Mouse (Mus musculus) neural tube, embryonic 11.5 days (tissue): ENCODE data around the gene Tnxb. TPM values are rescaled to one million over a fixed set of nuclear protein-coding genes. Genes with fewer than 3 reads are reported as not detected.

Experiments
- ATAC-seq: fragments of 200-750 bp; cut with Nextera tagmentation; 2 replicates; pipeline ENCODE4 v1.8.0; 2017; ENCODE audit warnings: moderate number of reproducible peaks, mild to moderate bottlenecking, moderate TSS enrichment, moderate library complexity; ENCODE audit not compliant: insufficient read depth, low FRiP score, low TSS enrichment
- DNase-seq: peaks from one replicate; pipeline ENCODE4 v3.0.0-alpha.2; 2015; ENCODE audit warnings: low spot score
- H3K27ac ChIP-seq: fragments of 300-500 bp; sonication (generic); 2 replicates; pipeline ENCODE4 v1.5.1; 2014; ENCODE audit warnings: low read depth, mild to moderate bottlenecking, low read length
- H3K27me3 ChIP-seq: fragments of 300-500 bp; sonication (generic); 2 replicates; pipeline ENCODE4 v1.6.1; 2014; ENCODE audit warnings: mild to moderate bottlenecking, low read length, mixed read lengths; ENCODE audit not compliant: control insufficient read depth, insufficient read depth
- H3K36me3 ChIP-seq: fragments of 300-500 bp; sonication (generic); 2 replicates; pipeline ENCODE4 v1.6.1; 2014; ENCODE audit warnings: mild to moderate bottlenecking, low read length, moderate library complexity, mixed read lengths; ENCODE audit not compliant: control insufficient read depth, insufficient read depth
- H3K4me1 ChIP-seq: fragments of 300-500 bp; sonication (generic); 2 replicates; pipeline ENCODE4 v1.6.1; 2014; ENCODE audit warnings: low read length, mixed read lengths; ENCODE audit not compliant: control insufficient read depth, insufficient read depth
- H3K4me2 ChIP-seq: fragments of 300-500 bp; sonication (generic); 2 replicates; pipeline ENCODE4 v1.6.1; 2014; ENCODE audit warnings: low read depth, mild to moderate bottlenecking, moderate library complexity
- H3K4me3 ChIP-seq: fragments of 300-500 bp; sonication (generic); 2 replicates; pipeline ENCODE4 v1.5.1; 2014; ENCODE audit warnings: low read depth, low read length
- H3K9ac ChIP-seq: fragments of 300-500 bp; sonication (generic); 2 replicates; pipeline ENCODE4 v1.6.1; 2014; ENCODE audit warnings: mild to moderate bottlenecking, low read length
- H3K9me3 ChIP-seq: fragments of 300-500 bp; sonication (generic); 2 replicates; pipeline ENCODE4 v1.6.1; 2016; ENCODE audit warnings: low read length; ENCODE audit not compliant: control insufficient read depth
- whole genome bisulfite sequencing: fragments of 180-500 bp; shearing (Covaris S2); extraction: QIAGEN DNeasy Blood & Tissue Kit; methylation state at CpG from one replicate; pipeline ENCODE4 v1.1.7; 2014; 5-methylcytosine and 5-hydroxymethylcytosine counted together
- polyA plus RNA-seq: library from polyadenylated mRNA; unstranded; fragments of >200 nt; fragmentation: Nextera tagmentation; extraction: Ambion mirVana; gene quantifications from 2 replicates; pipeline ENCODE4 v1.2.1, GENCODE M21; 2014

The Tnxb gene
- polyA plus RNA-seq, result 0.03 TPM in 1 of 2 replicates, not detected in the other

GRCm38 (mm10) chr17:34670235-34670634 lies at the start of gene Tnxb:
TSS of gene Tnxb (plus strand) at chr17:34670535.
- peak within 1 kb of the TSS; percentile 51 for H3K4me2 ChIP-seq
- H3K9me3 ChIP-seq, result no peaks in the 10 kb centered on the region
- 67% methylated on average over 7 of the region's 7 CpGs for WGBS
- no peak within 1 kb of the TSS for H3K27ac ChIP-seq
- H3K4me3 ChIP-seq, result peak within 1 kb of the TSS; percentile 30
- DNase-seq (no peak), ATAC-seq (no peak)
- H3K4me1 ChIP-seq, result peaks cover 5% of the 10 kb centered on the region; the same call in 1 of the 2 replicates
- H3K36me3 ChIP-seq, result no peaks in the 10 kb centered on the region
- H3K27me3 ChIP-seq, result peaks cover 43% of the 10 kb centered on the region
- no peak within 1 kb of the TSS; the same call in 1 of the 2 replicates for H3K9ac ChIP-seq

- no peak for ATAC-seq
- Histone ChIP-seq H3K27ac (no peak overlapping the region), H3K9ac (no peak overlapping the region), H3K4me3 (no peak overlapping the region), H3K9me3 (no peaks in the 10 kb centered on the region), H3K27me3 (no peaks in the 10 kb centered on the region), H3K4me1 (no peaks in the 10 kb centered on the region), H3K4me2 (no peak overlapping the region), H3K36me3 (no peaks in the 10 kb centered on the region)
- no peak for DNase-seq
- WGBS, result 91% methylated on average over 8 of the region's 8 CpGs
Observed at GRCm38 (mm10) chr17:34621006-34621405, 49.3 kb upstream of the Tnxb start.

GRCm38 (mm10) chr17:34623161-34623560 lies 47.2 kb upstream of the Tnxb start:
- 91% methylated on average over 9 of the region's 9 CpGs for WGBS
- no peak overlapping the region for H3K9ac ChIP-seq
- 0 out of 2 replicates have a peak, but pooled peaks cover 5% of the 10 kb centered on the region for H3K4me1 ChIP-seq
- no peaks in the 10 kb centered on the region for H3K27me3 ChIP-seq
- ATAC-seq (no peak), DNase-seq (no peak)
- H3K27ac ChIP-seq, result no peak overlapping the region
- no peak overlapping the region for H3K4me2 ChIP-seq
- H3K9me3 ChIP-seq, result no peaks in the 10 kb centered on the region
- H3K4me3 ChIP-seq, result no peak overlapping the region
- no peaks in the 10 kb centered on the region for H3K36me3 ChIP-seq

- Histone ChIP-seq H3K27ac (no peak overlapping the region), H3K9me3 (no peaks in the 10 kb centered on the region), H3K9ac (no peak overlapping the region), H3K4me3 (no peak overlapping the region), H3K4me2 (no peak overlapping the region), H3K4me1 (peaks cover 15% of the 10 kb centered on the region), H3K36me3 (no peaks in the 10 kb centered on the region), H3K27me3 (peaks cover 4% of the 10 kb centered on the region)
- no peak for ATAC-seq
- 92% methylated on average over 3 of the region's 3 CpGs for WGBS
- DNase-seq, result no peak
Observed at GRCm38 (mm10) chr17:34624981-34625380, 45.4 kb upstream of the Tnxb start.

GRCm38 (mm10) chr17:34626062-34626772 lies 44.1 kb upstream of the Tnxb start:
- H3K4me1 ChIP-seq, result peaks cover 15% of the 10 kb centered on the region
- peak overlapping the region; percentile 79 for H3K9ac ChIP-seq
- H3K36me3 ChIP-seq, result no peaks in the 10 kb centered on the region
- H3K4me2 ChIP-seq, result peak overlapping the region; percentile 92
- DNase-seq (no peak), ATAC-seq (0 out of 2 replicates have a peak, but pooled peaks have one; percentile 1)
- peak overlapping the region; percentile 78 for H3K4me3 ChIP-seq
- no peaks in the 10 kb centered on the region for H3K9me3 ChIP-seq
- H3K27me3 ChIP-seq, result peaks cover 16% of the 10 kb centered on the region
- 55% methylated on average over 16 of the region's 16 CpGs for WGBS
- H3K27ac ChIP-seq, result no peak overlapping the region

- Histone ChIP-seq H3K9ac (peak overlapping the region; percentile 79), H3K4me1 (peaks cover 18% of the 10 kb centered on the region), H3K4me3 (peak overlapping the region; percentile 78), H3K36me3 (no peaks in the 10 kb centered on the region), H3K27me3 (peaks cover 21% of the 10 kb centered on the region), H3K4me2 (peak overlapping the region; percentile 92), H3K27ac (0 out of 2 replicates have a peak overlapping the region, but pooled peaks have one; percentile 44), H3K9me3 (no peaks in the 10 kb centered on the region)
- 0% methylated on average over 18 of the region's 18 CpGs for WGBS
- no peak; the same call in none of the 2 replicates for ATAC-seq
- DNase-seq, result peak; percentile 67
Observed at GRCm38 (mm10) chr17:34626773-34627092, 43.6 kb upstream of the Tnxb start.

GRCm38 (mm10) chr17:34627093-34627942 lies 43.0 kb upstream of the Tnxb start:
- Histone ChIP-seq H3K27ac (peak overlapping the region; percentile 70), H3K4me1 (peaks cover 19% of the 10 kb centered on the region)
- DNase-seq, result peak; percentile 90

GRCm38 (mm10) chr17:34627943-34628643 lies 42.2 kb upstream of the Tnxb start, which contains the start of gene Ppt2:
TSS of gene Ppt2 (minus strand) at chr17:34628510.
- Histone ChIP-seq H3K4me3 (peak within 1 kb of the TSS; percentile 78), H3K27ac (peak within 1 kb of the TSS; percentile 70), H3K9ac (peak within 1 kb of the TSS; percentile 79), H3K36me3 (no peaks in the 10 kb centered on the region), H3K27me3 (peaks cover 33% of the 10 kb centered on the region), H3K4me2 (peak within 1 kb of the TSS; percentile 92), H3K9me3 (no peaks in the 10 kb centered on the region), H3K4me1 (peaks cover 19% of the 10 kb centered on the region)
- WGBS, result 9% methylated on average over 29 of the region's 29 CpGs
- DNase-seq (peak; percentile 53), ATAC-seq (0 out of 2 replicates have a peak, but pooled peaks have one; percentile 11)

More at GRCm38 (mm10) chr17:34627093-34627942, 43.0 kb upstream of the Tnxb start:
- no peaks in the 10 kb centered on the region for H3K36me3 ChIP-seq
- peak; percentile 73 for ATAC-seq
- peak overlapping the region; percentile 79 for H3K9ac ChIP-seq
- no peaks in the 10 kb centered on the region for H3K9me3 ChIP-seq
- H3K4me2 ChIP-seq, result peak overlapping the region; percentile 92
- H3K27me3 ChIP-seq, result peaks cover 27% of the 10 kb centered on the region
- H3K4me3 ChIP-seq, result peak overlapping the region; percentile 78
- 0% methylated on average over 33 of the region's 45 CpGs for WGBS
